Mouse (Mus musculus) ovary, postnatal 14 days (tissue): ENCODE data around the gene Cpn2.

Experiments used
- DNase-seq: peaks from one replicate; pipeline ENCODE4 v3.0.0; 2022; ENCODE audit warnings: low spot score

Cpn2 gene

GRCm38 (mm10) chr16:30238791-30239190 is 28.5 kb downstream of the Cpn2 start:
- no peak for DNase-seq

DNA sequence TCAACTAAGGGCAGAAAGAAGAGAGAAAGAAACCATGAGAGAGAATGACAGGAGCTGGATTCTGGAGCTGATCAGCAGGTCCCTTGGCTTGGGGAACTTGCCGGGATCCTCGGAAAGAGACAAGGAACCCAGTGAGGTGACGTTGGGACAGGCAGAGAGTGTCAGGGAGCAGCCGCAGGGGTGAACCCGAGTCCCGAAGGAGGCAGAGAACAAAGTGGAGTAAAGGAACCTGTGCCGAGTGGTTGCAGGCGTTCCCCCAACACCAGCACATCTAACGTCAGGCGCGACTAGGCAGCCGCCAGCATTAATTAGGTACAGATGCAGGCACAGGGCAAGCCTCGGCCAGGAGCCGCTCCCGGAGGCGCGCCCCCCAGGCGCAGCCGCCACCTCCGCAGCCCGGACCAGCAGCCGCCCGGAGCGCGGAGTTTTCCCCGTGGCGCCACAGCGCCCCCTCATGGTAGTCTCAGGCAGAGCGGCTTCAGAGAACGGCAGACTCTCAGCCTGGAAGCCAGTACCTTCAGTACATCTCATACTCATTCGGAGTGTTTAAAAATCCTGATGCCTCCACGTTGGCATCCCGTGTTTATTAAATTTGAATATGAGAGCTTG is 31.1 kb downstream of the Cpn2 start:
- DNase-seq = peak; percentile 96

- no peak for DNase-seq
Measured at GRCm38 (mm10) chr16:30235577-30235976, 31.7 kb downstream of the Cpn2 start.

DNA sequence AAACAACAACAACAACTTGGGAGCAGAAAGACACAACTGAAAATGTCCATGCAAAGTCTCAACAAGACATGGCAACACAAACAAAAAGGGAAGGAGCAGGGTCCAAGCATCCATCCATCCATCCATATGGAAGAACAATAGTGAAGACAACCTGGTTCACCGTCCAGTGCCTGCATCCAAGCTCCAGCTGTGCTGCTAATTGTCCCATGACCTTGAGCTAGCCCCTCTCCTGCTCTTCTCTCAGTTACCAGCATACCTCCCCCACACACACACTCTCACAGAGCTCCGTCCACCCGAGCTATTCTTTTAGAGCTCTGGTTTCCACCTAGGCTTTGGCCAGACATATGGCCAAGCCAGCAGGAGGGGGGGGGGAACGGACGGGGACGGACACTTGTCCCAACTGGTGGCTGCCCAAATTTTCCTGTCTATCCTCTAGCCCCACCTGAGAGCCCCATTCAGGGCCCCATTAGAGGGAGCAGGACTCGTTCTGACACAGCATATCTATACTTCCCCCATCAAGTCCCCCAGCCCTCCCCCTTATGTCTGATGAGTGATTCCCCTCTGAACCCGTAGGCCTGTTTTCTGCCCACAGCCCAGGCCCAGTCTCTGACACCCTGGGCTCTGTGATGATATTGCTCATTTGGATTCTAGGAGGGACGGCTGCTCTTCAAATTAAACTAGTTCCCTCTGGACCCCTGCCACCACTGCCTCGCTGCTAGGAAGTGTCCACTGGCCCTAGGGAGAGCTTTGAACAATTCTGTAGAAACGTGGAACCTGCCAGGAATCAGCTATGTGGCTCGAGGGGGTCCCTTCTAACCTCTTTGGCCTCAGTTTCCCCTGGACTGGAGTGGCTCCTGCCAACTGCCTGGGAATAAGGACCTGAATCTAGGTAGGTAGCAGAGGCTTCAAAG is 32.4 kb downstream of the Cpn2 start:
- no peak for DNase-seq

DNA sequence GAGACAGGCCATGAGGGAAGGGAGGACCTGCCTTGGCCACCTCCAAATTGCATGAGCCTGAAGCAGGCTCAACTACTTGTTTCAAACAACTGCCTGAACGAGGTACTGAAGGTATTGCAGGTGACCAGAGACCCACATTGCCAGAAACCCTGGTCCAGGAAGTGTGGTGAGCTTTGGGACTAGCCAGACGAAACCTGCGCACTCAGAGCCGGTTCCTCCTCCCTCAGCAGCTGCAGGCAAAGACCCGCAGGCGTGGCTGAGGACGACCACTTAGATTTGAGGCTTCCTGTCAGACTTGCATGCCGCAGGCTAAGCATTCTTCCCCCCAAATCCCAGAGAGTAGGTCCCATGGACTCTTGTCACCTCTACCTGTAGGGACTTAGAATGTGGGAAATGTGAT is 33.2 kb downstream of the Cpn2 start:
- DNase-seq = no peak

GRCm38 (mm10) chr16:30231882-30232604 is 35.3 kb downstream of the Cpn2 start:
- no peak for DNase-seq

- DNase-seq = no peak
Measured at GRCm38 (mm10) chr16:30227352-30227751, 39.9 kb downstream of the Cpn2 start.

DNA sequence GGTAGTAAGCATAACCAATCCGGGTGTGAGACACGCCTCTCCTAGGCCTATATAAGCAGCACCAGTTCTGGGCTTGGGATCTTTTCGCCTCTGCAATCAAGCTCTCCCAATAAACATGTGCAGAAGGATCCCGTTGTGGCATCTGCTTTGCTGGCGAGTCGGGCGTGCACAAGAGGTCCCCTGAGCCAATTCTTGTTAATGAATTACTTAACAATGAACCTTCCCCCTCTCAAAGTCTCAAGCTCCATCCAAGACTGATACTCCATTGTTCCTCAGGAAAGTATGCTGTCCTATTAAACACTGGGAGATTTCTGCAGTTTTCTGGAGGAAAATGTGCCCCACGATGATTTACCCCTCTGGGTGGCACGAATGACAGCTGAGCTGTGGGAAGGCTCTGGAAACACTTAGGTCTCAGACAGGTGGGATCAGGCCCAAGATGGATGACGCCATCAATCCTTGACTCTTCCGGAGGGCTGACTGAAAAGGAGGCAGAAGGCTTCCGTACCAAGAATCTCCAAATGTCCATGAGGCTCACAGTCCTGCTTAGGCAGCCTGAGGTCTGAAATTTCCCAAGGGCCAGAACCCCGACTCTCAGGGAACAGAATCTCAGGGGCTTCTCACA is 46.0 kb downstream of the Cpn2 start:
- DNase-seq = no peak

- no peak for DNase-seq
Measured at GRCm38 (mm10) chr16:30215811-30216210, 51.5 kb downstream of the Cpn2 start.

- no peak for DNase-seq
Measured at GRCm38 (mm10) chr16:30213644-30214043, 53.7 kb downstream of the Cpn2 start.

GRCm38 (mm10) chr16:30212035-30212434 is 55.3 kb downstream of the Cpn2 start:
- DNase-seq = no peak

- DNase-seq = no peak
Measured at GRCm38 (mm10) chr16:30209264-30209663, 58.0 kb downstream of the Cpn2 start.

GRCm38 (mm10) chr16:30207991-30208390 is 59.3 kb downstream of the Cpn2 start:
- no peak for DNase-seq

DNA sequence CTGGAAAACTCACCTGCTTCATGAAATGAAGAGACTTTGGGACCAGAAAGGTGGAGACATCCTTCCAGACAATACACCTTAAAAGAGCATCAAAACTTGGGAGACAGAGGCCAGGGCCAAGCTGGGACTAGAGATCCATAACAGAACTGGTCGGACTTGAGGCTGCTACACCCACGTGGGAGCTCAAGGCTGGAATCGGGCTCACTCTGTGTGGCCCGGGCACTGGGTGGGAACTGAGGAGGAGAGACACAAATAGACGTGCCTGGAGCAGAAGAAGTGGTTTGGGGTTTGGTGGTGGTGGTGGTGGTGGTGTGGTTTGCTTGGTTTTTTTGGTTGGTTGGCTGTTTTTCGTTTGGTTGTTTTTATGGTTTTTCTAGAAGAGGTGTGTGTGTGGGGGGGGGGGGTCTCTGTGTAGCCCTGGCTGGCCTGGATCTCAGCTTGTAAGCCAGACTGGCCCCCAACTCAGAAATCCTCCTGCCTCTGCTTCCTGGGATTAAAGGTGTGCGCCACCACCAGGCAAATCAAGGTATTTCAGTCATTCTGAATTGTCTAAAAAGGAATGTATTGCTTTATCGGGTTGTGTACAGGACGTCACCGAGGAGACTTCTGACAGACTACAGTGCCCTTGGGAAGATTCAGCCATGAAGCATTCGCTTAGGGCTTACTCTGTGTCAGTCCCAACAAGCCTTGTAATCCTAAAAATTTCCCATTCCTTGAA is 60.0 kb downstream of the Cpn2 start:
- no peak for DNase-seq
